Mouse (Mus musculus): ENCODE results near the gene Zfp454. TPM values are rescaled to one million over a fixed set of nuclear protein-coding genes. Genes with fewer than 3 reads are reported as not detected.

The Zfp454 gene
- total RNA-seq, 2 experiments from 2014 or later, result 5.9 to 6.7 TPM

GRCm38 (mm10) chr11:50848520-50849137, 38.8 kb downstream of the Zfp454 start:
- intact Hi-C loops (cut with DNase I), result no loop called here
- DNase-seq (ENCODE audit: low spot score in 2 of 2), result no peak

GRCm38 (mm10) chr11:50847047-50847446, 40.4 kb downstream of the Zfp454 start:
- intact Hi-C loops (cut with DNase I), result no loop called here
- DNase-seq (ENCODE audit: low spot score in 2 of 2), result peak; percentile 27 to 36

GRCm38 (mm10) chr11:50845951-50846350, 41.5 kb downstream of the Zfp454 start:
- intact Hi-C loops (cut with DNase I), result no loop called here
- DNase-seq (ENCODE audit: low spot score in 2 of 2), result no peak

- peak; percentile 96 to 98 for DNase-seq (ENCODE audit: low spot score in 2 of 2)
- intact Hi-C loops (cut with DNase I), result no loop called here
These were observed 46.3 kb downstream of the Zfp454 start, which contains the start of gene Zfp879 for GRCm38 (mm10) chr11:50841023-50841735. Gene Zfp879, minus strand, starts transcription at chr11:50841552.

- intact Hi-C loops (cut with DNase I), result loop anchor here (10.0 kb wide), 1 partner anchor 219 kb away; the partner anchor contains the start of gene Zfp354a
- no peak for DNase-seq (ENCODE audit: low spot score in 2 of 2)
These were observed 51.7 kb downstream of the Zfp454 start for GRCm38 (mm10) chr11:50835727-50836126.

GRCm38 (mm10) chr11:50827010-50827953, 60.2 kb downstream of the Zfp454 start, which contains the start of gene Zfp354c:
Gene Zfp354c, minus strand, starts transcription at chr11:50827724.
- peak; percentile 82 to 88 for DNase-seq (ENCODE audit: low spot score in 2 of 2)
- intact Hi-C loops (cut with DNase I), result no loop called here

- no peak for DNase-seq (ENCODE audit: low spot score in 2 of 2)
- intact Hi-C loops (cut with DNase I), result no loop called here
These were observed 61.2 kb downstream of the Zfp454 start for GRCm38 (mm10) chr11:50826214-50826613.

Other genes starting within 250 kb of the Zfp454 start
- gene Zfp354c, start 59.9 kb downstream of the Zfp454 start, total RNA-seq (2021), result 10 to 100 TPM; 50.3 to 55.3 TPM
- gene Zfp879, start 46.1 kb downstream of the Zfp454 start, total RNA-seq (2021), result 1 to 10 TPM; 3.2 to 3.5 TPM
- gene Grm6, start 37.0 kb downstream of the Zfp454 start, total RNA-seq (2021), result not detected
- 10 to 100 TPM; 20.2 to 20.7 TPM for gene Zfp2, start 28.5 kb upstream of the Zfp454 start, total RNA-seq (2021)
- gene Zfp354b, start 44.0 kb upstream of the Zfp454 start, total RNA-seq (2021), result 1 to 10 TPM; 3.8 to 4.0 TPM
- gene 4933414I15Rik, start 56.1 kb upstream of the Zfp454 start, total RNA-seq (2021), result not detected
- not detected for gene Prop1, start 66.1 kb upstream of the Zfp454 start, total RNA-seq (2021)
- gene Olfr1378, start 78.9 kb upstream of the Zfp454 start, total RNA-seq (2021), result not detected
- gene Olfr1377, start 94.3 kb upstream of the Zfp454 start, total RNA-seq (2021), result not detected
- not detected for gene Olfr51, start 115.9 kb upstream of the Zfp454 start, total RNA-seq (2021)
- gene Olfr54, start 126.6 kb upstream of the Zfp454 start, total RNA-seq (2021), result not detected
- gene Olfr1375, start 160.5 kb upstream of the Zfp454 start, total RNA-seq (2021), result not detected
- gene Zfp354a, start 171.6 kb upstream of the Zfp454 start, total RNA-seq (2021), result 10 to 100 TPM in 1 of 2 experiments, 1 to 10 TPM in 1; 7.9 to 10.6 TPM

All from left cerebral cortex, postnatal 14 days (tissue).